Mouse (Mus musculus) cortical plate, adult 2 months (tissue): Measurements from ENCODE around the gene Itga9. TPM values are rescaled to one million over a fixed set of nuclear protein-coding genes. Genes with fewer than 3 reads are reported as not detected.

Experiments used
- H3K27ac ChIP-seq: fragments of 200-500 bp; 2 replicates; pipeline ENCODE4 v1.5.1; 2012; ENCODE audit warnings: low read length, control low read depth, inconsistent platforms; ENCODE audit not compliant: insufficient read depth
- H3K4me1 ChIP-seq: fragments of 200-500 bp; 2 replicates; pipeline ENCODE4 v1.6.1; 2011; ENCODE audit warnings: low read length; ENCODE audit not compliant: control insufficient read depth, insufficient read depth
- H3K4me3 ChIP-seq: fragments of 200-500 bp; 2 replicates; pipeline ENCODE4 v1.5.1; 2011; ENCODE audit warnings: mild to moderate bottlenecking, low read length, control low read depth; ENCODE audit not compliant: insufficient read depth
- CTCF ChIP-seq: fragments of 200-500 bp; IDR thresholded peaks from 2 replicates; pipeline ENCODE4 v1.5.1; 2011; ENCODE audit warnings: mild to moderate bottlenecking, control low read depth, low read length; ENCODE audit not compliant: insufficient read depth; ENCODE audit errors: extremely low read depth
- POLR2A ChIP-seq: fragments of 200-500 bp; IDR thresholded peaks from 2 replicates; pipeline ENCODE4 v1.6.1; 2011; ENCODE audit warnings: mild to moderate bottlenecking, low read length, control low read depth; ENCODE audit not compliant: insufficient read depth; ENCODE audit errors: extremely low read depth
- polyA plus RNA-seq: library from polyadenylated mRNA; depleted of rRNA; stranded (reverse); fragments of >200 nt; gene quantifications from 2 replicates; pipeline ENCODE4 v1.2.3, GENCODE M21; 2012; rRNA removed

Gene Itga9
- 2.5 and 3.3 TPM in 2 replicates for polyA plus RNA-seq

GRCm38 (mm10) chr9:118606148-118606816 lies at the start of gene Itga9:
Itga9 (plus strand) TSS chr9:118606690.
- Histone ChIP-seq H3K4me3 (peak within 1 kb of the TSS; percentile 27), H3K27ac (no peak within 1 kb of the TSS), H3K4me1 (peaks cover 4% of the 10 kb centered on the region; the same call in 1 of the 2 replicates)
- TF ChIP-seq POLR2A (no peak), CTCF (0 out of 2 replicates have a peak, but pooled peaks have one; percentile 10)

- Histone ChIP-seq H3K4me3 (no peak overlapping the region), H3K4me1 (peaks cover 1% of the 10 kb centered on the region; the same call in 1 of the 2 replicates), H3K27ac (peak overlapping the region; percentile 15; the same call in 1 of the 2 replicates)
- no peak for TF ChIP-seq CTCF
- TF ChIP-seq POLR2A: no peak
Observed at GRCm38 (mm10) chr9:118556951-118557780, 49.3 kb upstream of the Itga9 start.

- no peak overlapping the region for H3K27ac ChIP-seq
- no peak overlapping the region for H3K4me3 ChIP-seq
- no peak for TF ChIP-seq CTCF
- TF ChIP-seq POLR2A: no peak
- H3K4me1 ChIP-seq: no peaks in the 10 kb centered on the region
Observed at GRCm38 (mm10) chr9:118563356-118563755, 43.1 kb upstream of the Itga9 start.

GRCm38 (mm10) chr9:118563866-118564265 lies 42.6 kb upstream of the Itga9 start:
- TF ChIP-seq CTCF (no peak), POLR2A (no peak)
- Histone ChIP-seq H3K4me1 (no peaks in the 10 kb centered on the region), H3K4me3 (no peak overlapping the region), H3K27ac (no peak overlapping the region)

- no peak overlapping the region for H3K4me3 ChIP-seq
- no peaks in the 10 kb centered on the region for H3K4me1 ChIP-seq
- TF ChIP-seq CTCF (no peak), POLR2A (no peak)
- no peak overlapping the region for H3K27ac ChIP-seq
Observed at GRCm38 (mm10) chr9:118564696-118565095, 41.8 kb upstream of the Itga9 start.

GRCm38 (mm10) chr9:118569328-118569727 lies 37.2 kb upstream of the Itga9 start:
- H3K27ac ChIP-seq: no peak overlapping the region
- TF ChIP-seq CTCF (no peak), POLR2A (no peak)

GRCm38 (mm10) chr9:118570865-118571264 lies 35.6 kb upstream of the Itga9 start:
- no peak overlapping the region for H3K27ac ChIP-seq

More at GRCm38 (mm10) chr9:118569328-118569727, 37.2 kb upstream of the Itga9 start:
- Histone ChIP-seq H3K4me1 (no peaks in the 10 kb centered on the region), H3K4me3 (no peak overlapping the region)

GRCm38 (mm10) chr9:118571701-118572100 lies 34.8 kb upstream of the Itga9 start:
- H3K4me1 ChIP-seq: no peaks in the 10 kb centered on the region
- TF ChIP-seq POLR2A (no peak), CTCF (no peak)

More at GRCm38 (mm10) chr9:118570865-118571264, 35.6 kb upstream of the Itga9 start:
- no peak overlapping the region for H3K4me3 ChIP-seq
- H3K4me1 ChIP-seq: no peaks in the 10 kb centered on the region
- 0 out of 2 replicates have a peak, but pooled peaks have one; percentile 34 for TF ChIP-seq CTCF
- no peak for TF ChIP-seq POLR2A

GRCm38 (mm10) chr9:118574911-118575310 lies 31.6 kb upstream of the Itga9 start:
- Histone ChIP-seq H3K4me1 (no peaks in the 10 kb centered on the region), H3K27ac (no peak overlapping the region), H3K4me3 (no peak overlapping the region)
- TF ChIP-seq POLR2A (no peak), CTCF (no peak)

More at GRCm38 (mm10) chr9:118571701-118572100, 34.8 kb upstream of the Itga9 start:
- Histone ChIP-seq H3K27ac (no peak overlapping the region), H3K4me3 (no peak overlapping the region)
